Mouse (Mus musculus): ENCODE results near the gene Gm20809. TPM values are rescaled to one million over a fixed set of nuclear protein-coding genes. Genes with fewer than 3 reads are reported as not detected.
"Not testable (repeated sequence)": the region's sequence is repeated elsewhere in the genome, so short reads cannot be mapped to it uniquely, and the experiment has no call there.

The Gm20809 gene
- not detected in 2 replicates for polyA plus RNA-seq (2014; fragmentation: Nextera tagmentation; extraction: Ambion mirVana)

DNA sequence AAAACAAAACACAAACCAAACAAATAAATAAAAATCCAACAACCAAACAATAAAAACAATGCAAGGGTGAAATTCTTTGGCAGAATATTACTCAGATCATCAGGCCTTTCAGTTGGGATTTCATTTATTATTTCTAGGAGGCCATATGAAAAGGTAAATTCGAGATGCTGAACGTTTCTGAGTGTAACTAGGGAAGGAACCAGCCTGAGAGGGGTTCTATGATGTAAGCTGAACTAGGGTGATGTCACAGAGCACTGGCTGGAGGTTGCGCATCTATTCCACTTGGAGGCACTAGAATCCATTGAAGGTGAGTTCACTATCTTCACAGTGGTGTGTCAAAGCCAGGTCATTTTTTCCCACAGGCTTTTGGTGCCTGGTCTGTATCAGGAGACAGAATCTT, at the start of gene Gm20809:
TSS of gene Gm20809 (plus strand) at position 301 of the 400 bp plus-strand sequence.
- not testable (repeated sequence) for H3K4me1 ChIP-seq (ENCODE audit: control insufficient read depth, insufficient read depth, low read length); H3K9ac ChIP-seq (replicated peaks; ENCODE audit: low read depth, low read length); H3K4me3 ChIP-seq (ENCODE audit: low read depth, low read length); H3K9me3 ChIP-seq (ENCODE audit: control insufficient read depth, low read depth, low read length); H3K27me3 ChIP-seq (ENCODE audit: control insufficient read depth, insufficient read depth, low read length); ATAC-seq (ENCODE audit: insufficient number of reproducible peaks, insufficient read depth, low FRiP score, low read depth); H3K4me2 ChIP-seq (replicated peaks; ENCODE audit: low read depth, low read length); H3K27ac ChIP-seq (ENCODE audit: low read length); H3K36me3 ChIP-seq (ENCODE audit: control insufficient read depth, insufficient read depth, low read length)
- no CpG with 5 or more reads among the region's 3 CpGs for WGBS

All from stomach, embryonic 14.5 days (tissue).